Mouse (Mus musculus) heart, embryonic 12.5 days (tissue): Measurements from ENCODE around the gene Nsun6. TPM values are rescaled to one million over a fixed set of nuclear protein-coding genes. Genes with fewer than 3 reads are reported as not detected.
A peak's percentile ranks its signal among the peaks of the same experiment; 100 is the strongest.

Experiments
- ATAC-seq: fragments of 200-750 bp; cut with Nextera tagmentation; 2 replicates; pipeline ENCODE4 v1.8.0; 2017; ENCODE audit warnings: moderate TSS enrichment, moderate library complexity; ENCODE audit not compliant: insufficient number of reproducible peaks, low FRiP score
- H3K27ac ChIP-seq: fragments of 300-500 bp; sonication (generic); 2 replicates; pipeline ENCODE4 v1.5.1; 2016; ENCODE audit warnings: mild to moderate bottlenecking, moderate library complexity; ENCODE audit not compliant: poor library complexity, severe bottlenecking
- H3K27me3 ChIP-seq: fragments of 300-500 bp; sonication (generic); replicated peaks from 2 replicates; pipeline ENCODE4 v1.6.1; 2016; ENCODE audit warnings: mild to moderate bottlenecking, moderate library complexity
- H3K36me3 ChIP-seq: fragments of 300-500 bp; sonication (generic); 2 replicates; pipeline ENCODE4 v1.6.1; 2016; ENCODE audit warnings: mild to moderate bottlenecking, moderate library complexity
- H3K4me1 ChIP-seq: fragments of 300-500 bp; sonication (generic); replicated peaks from 2 replicates; pipeline ENCODE4 v1.6.1; 2016; ENCODE audit warnings: mild to moderate bottlenecking
- H3K4me2 ChIP-seq: fragments of 300-500 bp; sonication (generic); 2 replicates; pipeline ENCODE4 v1.6.1; 2016; ENCODE audit warnings: mild to moderate bottlenecking, moderate library complexity
- H3K4me3 ChIP-seq: fragments of 300-500 bp; sonication (generic); 2 replicates; pipeline ENCODE4 v1.5.1; 2016; ENCODE audit warnings: mild to moderate bottlenecking
- H3K9ac ChIP-seq: fragments of 300-500 bp; sonication (generic); 2 replicates; pipeline ENCODE4 v1.6.1; 2016; ENCODE audit warnings: mild to moderate bottlenecking, moderate library complexity
- H3K9me3 ChIP-seq: fragments of 300-500 bp; sonication (generic); replicated peaks from 2 replicates; pipeline ENCODE4 v1.6.1; 2016; ENCODE audit warnings: mild to moderate bottlenecking, moderate library complexity
- whole genome bisulfite sequencing: fragments of 180-500 bp; shearing (Covaris S2); methylation state at CpG from one replicate; pipeline ENCODE4 v1.1.7; 2016; 5-methylcytosine and 5-hydroxymethylcytosine counted together
- polyA plus RNA-seq: library from polyadenylated mRNA; unstranded; fragments of >200 nt; fragmentation: Nextera tagmentation; extraction: Ambion mirVana; gene quantifications from 2 replicates; pipeline ENCODE4 v1.2.1, GENCODE M21; 2016

The Nsun6 gene
- polyA plus RNA-seq: 6.8 and 8.3 TPM in 2 replicates

GRCm38 (mm10) chr2:15054945-15055637 is at the start of gene Nsun6:
TSS of gene Nsun6 (minus strand) at chr2:15055069.
- Histone ChIP-seq H3K9ac (peak within 1 kb of the TSS; percentile 91), H3K9me3 (no peaks in the 10 kb centered on the region), H3K4me2 (peak within 1 kb of the TSS; percentile 70), H3K27ac (peak within 1 kb of the TSS; percentile 89), H3K4me3 (peak within 1 kb of the TSS; percentile 74), H3K36me3 (0 out of 2 replicates have a peak, but pooled peaks cover 2% of the 10 kb centered on the region), H3K27me3 (no peaks in the 10 kb centered on the region), H3K4me1 (peaks cover 19% of the 10 kb centered on the region)
- WGBS: under 1% methylated on average over 75 of the region's 75 CpGs
- peak; percentile 99 for ATAC-seq

DNA sequence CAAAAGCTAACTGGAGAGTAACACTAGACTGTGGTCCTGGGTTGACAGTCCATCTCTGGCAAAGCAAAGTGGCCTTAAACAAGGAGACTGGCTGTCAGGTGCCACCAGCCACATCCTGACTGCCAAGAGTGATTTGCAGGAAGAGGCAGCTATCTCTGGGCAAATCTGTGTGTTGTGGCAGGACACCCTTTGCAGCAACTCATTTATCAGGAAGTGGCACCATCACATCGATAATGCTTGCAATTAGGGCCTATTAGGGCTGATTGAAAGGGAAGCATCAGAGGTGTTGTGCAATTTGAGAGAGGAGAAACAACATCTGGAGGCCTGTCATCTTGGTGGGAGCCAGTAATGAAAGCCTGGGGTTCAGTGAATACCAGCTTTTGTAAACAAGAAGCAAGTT is 49.5 kb upstream of the Nsun6 start:
- no peak overlapping the region for H3K27ac ChIP-seq
- H3K9ac ChIP-seq: no peak overlapping the region
- no peaks in the 10 kb centered on the region for H3K27me3 ChIP-seq
- no peaks in the 10 kb centered on the region for H3K4me1 ChIP-seq
- H3K36me3 ChIP-seq: no peaks in the 10 kb centered on the region
- WGBS: 56% methylated on average over 1 of the region's 1 CpGs
- H3K4me3 ChIP-seq: no peak overlapping the region
- no peak overlapping the region for H3K4me2 ChIP-seq
- H3K9me3 ChIP-seq: no peaks in the 10 kb centered on the region
- no peak for ATAC-seq

GRCm38 (mm10) chr2:15096514-15097090 is 41.7 kb upstream of the Nsun6 start:
- Histone ChIP-seq H3K36me3 (no peaks in the 10 kb centered on the region), H3K4me3 (no peak overlapping the region), H3K27ac (no peak overlapping the region), H3K27me3 (no peaks in the 10 kb centered on the region), H3K4me1 (no peaks in the 10 kb centered on the region), H3K9ac (no peak overlapping the region), H3K9me3 (no peaks in the 10 kb centered on the region), H3K4me2 (no peak overlapping the region)
- no peak for ATAC-seq
- 55% methylated on average over 3 of the region's 3 CpGs for WGBS

DNA sequence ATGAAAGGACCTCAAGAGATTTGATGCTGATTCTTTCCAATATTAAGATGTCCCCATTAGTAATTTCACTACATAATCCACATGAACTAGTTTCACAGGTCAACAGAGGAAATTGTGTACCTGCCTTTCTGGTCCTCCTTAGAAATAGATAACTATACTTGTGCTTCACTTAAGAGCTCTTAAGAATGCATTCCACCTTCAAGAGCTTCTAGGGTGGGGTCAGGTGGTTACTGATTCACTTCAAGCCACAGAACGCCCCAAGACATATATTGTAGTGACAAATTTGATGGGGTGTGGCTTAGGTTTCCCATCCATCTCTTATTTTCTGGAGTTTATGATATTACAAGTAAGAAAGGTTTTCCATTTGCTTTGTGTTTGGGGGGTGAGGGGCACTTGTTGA is 32.4 kb upstream of the Nsun6 start:
- Histone ChIP-seq H3K36me3 (peaks cover 13% of the 10 kb centered on the region), H3K9me3 (peaks cover 3% of the 10 kb centered on the region; the same call in 1 of the 2 replicates), H3K4me2 (no peak overlapping the region), H3K4me1 (no peaks in the 10 kb centered on the region), H3K27me3 (no peaks in the 10 kb centered on the region), H3K9ac (no peak overlapping the region), H3K27ac (no peak overlapping the region), H3K4me3 (no peak overlapping the region)
- WGBS: 65% methylated on average over 1 of the region's 1 CpGs
- no peak for ATAC-seq

DNA sequence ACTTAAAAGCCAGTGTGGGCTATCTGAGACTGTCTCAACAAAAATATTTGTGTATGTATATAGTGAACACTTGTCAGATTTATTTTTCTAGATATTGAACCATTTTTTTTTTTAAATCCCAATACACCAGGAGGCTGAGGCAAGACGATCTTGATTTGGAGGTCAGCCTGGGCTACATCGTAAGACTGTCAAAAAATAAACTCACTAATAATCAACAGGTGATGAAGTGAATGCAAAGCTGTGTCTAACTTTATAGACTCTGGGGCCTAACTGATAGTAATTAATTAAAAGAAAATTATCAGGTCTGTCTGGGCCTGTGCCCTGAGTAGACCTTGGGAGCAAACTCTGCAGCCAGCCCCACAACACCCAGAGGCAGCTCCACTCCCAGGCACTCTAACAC is 28.8 kb upstream of the Nsun6 start:
- Histone ChIP-seq H3K36me3 (peaks cover 29% of the 10 kb centered on the region), H3K4me1 (no peaks in the 10 kb centered on the region), H3K4me2 (no peak overlapping the region), H3K9me3 (peaks cover 3% of the 10 kb centered on the region; the same call in 1 of the 2 replicates), H3K27me3 (no peaks in the 10 kb centered on the region), H3K27ac (no peak overlapping the region), H3K9ac (no peak overlapping the region), H3K4me3 (no peak overlapping the region)
- WGBS: 93% methylated on average over 2 of the region's 2 CpGs
- ATAC-seq: no peak

DNA sequence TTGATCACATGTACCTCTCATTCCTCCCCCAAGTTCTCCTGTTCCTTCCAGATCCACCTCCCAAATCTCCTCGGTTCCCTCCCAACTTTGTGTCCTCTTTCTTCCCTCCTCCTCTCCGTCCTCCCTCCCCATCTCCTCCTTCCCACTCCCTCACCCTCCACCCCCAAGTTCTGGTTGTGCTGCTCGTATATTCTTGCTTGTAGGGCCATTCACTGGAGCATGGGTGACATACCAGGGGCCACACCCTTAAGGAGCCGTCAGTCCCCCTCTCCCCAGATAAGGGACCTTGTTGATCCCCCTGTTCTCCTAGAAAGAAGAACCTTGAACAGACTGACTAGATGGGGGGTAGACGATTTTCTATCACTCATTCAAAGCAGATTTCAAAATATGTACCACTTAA is 12.2 kb upstream of the Nsun6 start:
- H3K4me2 ChIP-seq: no peak overlapping the region
- H3K4me1 ChIP-seq: peaks cover 14% of the 10 kb centered on the region
- no peak overlapping the region for H3K9ac ChIP-seq
- no peak overlapping the region for H3K27ac ChIP-seq
- H3K27me3 ChIP-seq: no peaks in the 10 kb centered on the region
- peaks cover 21% of the 10 kb centered on the region for H3K36me3 ChIP-seq
- ATAC-seq: no peak
- no peaks in the 10 kb centered on the region for H3K9me3 ChIP-seq
- WGBS: 66% methylated on average over 5 of the region's 5 CpGs
- no peak overlapping the region for H3K4me3 ChIP-seq

DNA sequence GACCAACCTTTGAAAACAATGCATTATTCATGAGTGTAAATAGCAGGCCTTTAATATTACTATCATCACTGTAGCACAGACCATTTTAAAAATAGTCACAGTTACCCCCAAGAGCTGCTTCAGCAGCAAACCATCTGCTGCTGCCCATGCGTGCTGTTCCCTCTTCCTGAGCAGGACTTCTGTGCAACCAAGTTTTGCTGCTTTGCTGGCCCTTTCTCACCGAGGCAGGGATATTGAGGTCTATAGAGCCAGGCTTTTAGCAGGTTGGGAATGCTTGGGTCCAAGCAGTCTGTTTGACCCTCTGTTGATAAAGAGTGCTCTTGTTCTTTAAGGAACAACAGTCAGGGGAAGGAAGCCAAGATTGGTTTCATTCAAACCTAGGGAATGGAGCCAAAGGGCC is 10.6 kb upstream of the Nsun6 start:
- no peak overlapping the region for H3K9ac ChIP-seq
- no peaks in the 10 kb centered on the region for H3K27me3 ChIP-seq
- no peaks in the 10 kb centered on the region for H3K9me3 ChIP-seq
- no peak overlapping the region for H3K27ac ChIP-seq
- no peak overlapping the region for H3K4me3 ChIP-seq
- no peak for ATAC-seq
- WGBS: 60% methylated on average over 2 of the region's 2 CpGs
- H3K36me3 ChIP-seq: peaks cover 13% of the 10 kb centered on the region
- peaks cover 14% of the 10 kb centered on the region for H3K4me1 ChIP-seq
- no peak overlapping the region for H3K4me2 ChIP-seq

- 85% methylated on average over 7 of the region's 7 CpGs for WGBS
- Histone ChIP-seq H3K4me1 (peaks cover 14% of the 10 kb centered on the region), H3K27me3 (no peaks in the 10 kb centered on the region), H3K4me2 (no peak overlapping the region), H3K36me3 (peaks cover 5% of the 10 kb centered on the region; the same call in 1 of the 2 replicates), H3K4me3 (no peak overlapping the region), H3K9me3 (no peaks in the 10 kb centered on the region), H3K9ac (no peak overlapping the region), H3K27ac (no peak overlapping the region)
- no peak for ATAC-seq
Observed at GRCm38 (mm10) chr2:15064380-15065269, 9.8 kb upstream of the Nsun6 start.

- no peak overlapping the region for H3K4me3 ChIP-seq
- peaks cover 14% of the 10 kb centered on the region for H3K4me1 ChIP-seq
- no peak for ATAC-seq
- H3K27ac ChIP-seq: no peak overlapping the region
- no peaks in the 10 kb centered on the region for H3K27me3 ChIP-seq
- peaks cover 7% of the 10 kb centered on the region; the same call in 1 of the 2 replicates for H3K36me3 ChIP-seq
- H3K4me2 ChIP-seq: no peak overlapping the region
- H3K9me3 ChIP-seq: no peaks in the 10 kb centered on the region
- WGBS: 68% methylated on average over 1 of the region's 1 CpGs
- H3K9ac ChIP-seq: no peak overlapping the region
Observed at GRCm38 (mm10) chr2:15063815-15064214, 8.9 kb upstream of the Nsun6 start.

- Histone ChIP-seq H3K36me3 (0 out of 2 replicates have a peak, but pooled peaks cover 2% of the 10 kb centered on the region), H3K9me3 (no peaks in the 10 kb centered on the region), H3K27ac (no peak overlapping the region), H3K9ac (no peak overlapping the region), H3K4me2 (no peak overlapping the region), H3K4me1 (peaks cover 28% of the 10 kb centered on the region), H3K27me3 (no peaks in the 10 kb centered on the region), H3K4me3 (no peak overlapping the region)
- WGBS: 87% methylated on average over 3 of the region's 3 CpGs
- ATAC-seq: no peak
Observed at GRCm38 (mm10) chr2:15060856-15061255, 6.0 kb upstream of the Nsun6 start.

GRCm38 (mm10) chr2:15058227-15058626 is 3.4 kb upstream of the Nsun6 start:
- no peaks in the 10 kb centered on the region for H3K9me3 ChIP-seq
- peaks cover 22% of the 10 kb centered on the region for H3K4me1 ChIP-seq
- H3K9ac ChIP-seq: no peak overlapping the region
- 0 out of 2 replicates have a peak, but pooled peaks cover 2% of the 10 kb centered on the region for H3K36me3 ChIP-seq
- no peaks in the 10 kb centered on the region for H3K27me3 ChIP-seq
- no peak for ATAC-seq
- 76% methylated on average over 5 of the region's 5 CpGs for WGBS
- no peak overlapping the region for H3K4me3 ChIP-seq
- H3K4me2 ChIP-seq: no peak overlapping the region
- H3K27ac ChIP-seq: no peak overlapping the region
